Mouse (Mus musculus): ENCODE results near the gene Tmem117.

The Tmem117 gene

GRCm38 (mm10) chr15:94904672-94905407 is 275.8 kb downstream of the Tmem117 start:
- no peak for DNase-seq

GRCm38 (mm10) chr15:94921672-94922071 is 292.6 kb downstream of the Tmem117 start:
- DNase-seq, result no peak

DNA sequence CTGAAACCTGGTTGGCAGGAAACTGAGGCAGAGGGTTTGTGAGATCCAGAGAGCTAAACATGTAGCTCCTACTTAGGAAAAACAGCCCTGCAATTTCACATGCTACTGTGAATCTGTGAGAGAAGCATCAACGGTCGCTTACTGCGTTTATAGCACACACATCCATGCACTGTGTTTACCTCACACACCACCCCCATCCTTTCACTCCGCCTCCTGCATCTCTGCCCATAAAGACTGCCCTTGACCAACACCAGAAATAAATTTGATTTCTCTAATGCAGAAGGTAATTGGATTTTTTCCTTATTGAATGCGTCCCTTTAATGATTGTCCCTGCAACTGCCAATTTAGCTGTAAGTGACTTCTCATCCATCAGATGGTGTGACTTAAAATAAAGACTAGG is 299.0 kb downstream of the Tmem117 start:
- DNase-seq, result no peak

DNA sequence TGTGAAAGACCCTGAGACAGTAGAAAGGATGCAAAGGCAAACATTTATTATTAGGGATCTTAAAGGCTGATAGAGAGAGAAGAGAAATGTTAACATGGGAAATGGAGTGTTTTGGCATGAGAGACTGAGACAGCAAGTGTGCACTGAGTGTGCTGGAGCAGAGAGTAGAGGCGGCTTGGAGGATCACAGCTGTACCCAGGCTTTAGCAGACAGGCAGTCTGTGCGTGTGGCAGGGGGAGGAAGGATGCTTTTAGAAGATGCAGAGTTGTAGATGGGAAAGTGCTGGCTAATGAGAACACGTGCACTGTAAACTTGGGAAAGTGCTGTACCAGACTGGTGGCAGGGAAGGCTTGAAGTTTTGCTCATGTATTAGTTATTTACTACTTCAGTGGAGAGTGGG is 301.7 kb downstream of the Tmem117 start:
- no peak for DNase-seq

GRCm38 (mm10) chr15:94933044-94933443 is 304.0 kb downstream of the Tmem117 start:
- DNase-seq, result no peak

DNA sequence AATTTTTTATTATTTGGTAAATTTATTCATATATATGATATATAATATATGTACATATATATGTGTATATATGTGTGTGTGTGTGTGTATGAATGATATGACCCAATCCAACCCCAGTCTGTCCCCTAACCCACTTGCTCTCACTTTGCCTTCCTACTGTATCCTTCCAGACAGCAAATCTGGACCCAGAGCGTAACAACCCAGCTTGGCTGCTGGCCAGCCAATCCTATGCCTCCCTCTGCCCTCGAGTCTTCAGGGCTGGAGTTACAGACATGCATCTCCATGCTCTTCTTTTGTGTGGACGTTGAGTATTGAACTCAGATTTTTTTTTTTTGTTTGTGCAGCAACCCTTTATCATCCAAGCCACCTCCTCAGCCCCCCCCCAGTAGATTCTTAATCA is 304.4 kb downstream of the Tmem117 start:
- no peak for DNase-seq

- no peak for DNase-seq
Measured at GRCm38 (mm10) chr15:94941954-94942353, 312.9 kb downstream of the Tmem117 start.

DNA sequence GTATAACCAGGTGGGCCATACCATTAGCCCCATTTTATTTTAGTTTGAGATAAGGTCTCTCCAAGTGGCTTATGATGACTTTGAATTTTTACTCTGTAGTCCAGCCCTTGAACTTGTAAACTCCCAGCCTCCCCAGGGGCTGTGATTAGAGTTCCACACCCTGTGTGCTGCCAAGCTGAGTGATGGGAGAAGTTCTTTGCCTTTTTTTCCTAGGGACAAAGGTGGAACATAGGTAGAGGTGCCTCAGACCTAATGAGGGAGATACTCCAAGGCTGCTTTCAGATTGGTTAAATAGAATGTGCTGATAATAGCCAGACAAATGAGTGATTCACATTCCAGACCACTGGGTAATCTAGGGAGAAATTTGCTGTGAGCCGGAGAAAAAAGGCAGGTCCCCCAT is 313.4 kb downstream of the Tmem117 start:
- no peak for DNase-seq

DNA sequence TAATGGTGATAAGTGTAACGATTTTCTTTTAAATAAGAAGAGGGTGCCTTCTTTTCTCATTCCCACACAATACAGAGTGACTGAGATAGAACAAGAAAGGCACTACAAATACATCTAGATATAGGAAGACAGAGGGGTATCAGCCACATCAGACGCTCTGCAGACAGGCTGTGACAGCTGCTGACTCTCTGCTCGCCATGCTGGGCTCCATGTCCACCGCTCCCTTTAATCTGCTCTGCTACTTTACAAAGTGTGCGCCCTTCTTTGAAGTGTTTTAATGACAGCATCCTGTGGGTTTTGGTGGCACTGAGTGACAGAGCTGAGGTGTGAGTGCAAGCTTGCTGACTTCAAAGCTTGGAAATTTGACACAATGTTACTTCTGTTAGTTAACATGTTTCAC is 314.9 kb downstream of the Tmem117 start:
- no peak for DNase-seq

DNA sequence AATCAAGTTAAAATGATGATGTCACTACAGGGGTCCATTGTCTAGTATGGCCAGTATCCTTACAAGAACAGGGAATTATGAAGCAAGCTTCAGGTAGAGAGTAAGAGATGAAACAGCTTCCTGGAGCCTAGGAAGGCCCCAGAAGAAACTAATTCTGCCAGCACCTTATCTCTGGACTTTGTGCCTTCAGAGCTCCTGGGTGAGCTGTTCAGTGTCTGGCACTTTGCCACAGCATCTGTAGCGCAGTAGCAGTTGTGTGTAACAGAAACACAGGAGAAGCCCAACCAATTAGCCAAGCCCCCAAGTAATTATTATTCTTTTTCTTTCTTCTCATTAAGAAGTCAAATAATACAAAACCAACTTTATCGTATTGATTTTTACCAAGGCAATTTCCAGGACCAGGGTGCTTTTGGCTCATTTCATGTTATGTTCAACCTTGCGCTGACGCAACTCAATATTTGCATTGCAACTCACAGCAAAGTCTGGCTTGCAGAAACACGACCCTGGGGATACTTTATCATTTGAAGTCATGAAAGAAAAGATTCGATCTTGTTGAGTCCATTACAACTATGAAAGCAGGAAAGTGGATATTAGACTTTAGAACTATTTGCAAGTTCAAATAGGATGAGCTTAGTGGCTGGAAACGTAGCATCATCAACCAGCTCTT is 322.5 kb downstream of the Tmem117 start:
- DNase-seq, result no peak

DNA sequence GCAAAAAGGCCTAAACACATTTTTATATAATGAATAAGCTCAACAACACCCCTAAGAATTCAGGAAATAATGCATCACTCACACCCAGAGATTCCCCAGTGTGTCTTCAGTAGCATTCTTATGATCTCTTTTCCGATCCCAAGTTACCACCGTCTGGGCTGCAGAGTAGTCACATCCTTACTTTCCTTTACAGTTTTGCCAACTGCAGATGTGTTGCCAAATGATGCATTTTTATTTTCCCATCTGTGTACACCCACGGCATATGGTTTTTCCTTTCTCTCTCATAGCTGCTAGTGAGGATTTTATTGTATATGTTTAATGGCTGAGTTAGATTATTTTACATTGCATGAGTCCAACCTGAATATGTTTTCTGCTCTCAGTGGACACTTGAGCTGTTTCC is 327.7 kb downstream of the Tmem117 start:
- no peak for DNase-seq

GRCm38 (mm10) chr15:94957202-94957601 is 328.2 kb downstream of the Tmem117 start:
- DNase-seq, result no peak

- DNase-seq, result no peak
Measured at GRCm38 (mm10) chr15:94967004-94967403, 338.0 kb downstream of the Tmem117 start.

- no peak for DNase-seq
Measured at GRCm38 (mm10) chr15:94968403-94969180, 339.6 kb downstream of the Tmem117 start.

DNA sequence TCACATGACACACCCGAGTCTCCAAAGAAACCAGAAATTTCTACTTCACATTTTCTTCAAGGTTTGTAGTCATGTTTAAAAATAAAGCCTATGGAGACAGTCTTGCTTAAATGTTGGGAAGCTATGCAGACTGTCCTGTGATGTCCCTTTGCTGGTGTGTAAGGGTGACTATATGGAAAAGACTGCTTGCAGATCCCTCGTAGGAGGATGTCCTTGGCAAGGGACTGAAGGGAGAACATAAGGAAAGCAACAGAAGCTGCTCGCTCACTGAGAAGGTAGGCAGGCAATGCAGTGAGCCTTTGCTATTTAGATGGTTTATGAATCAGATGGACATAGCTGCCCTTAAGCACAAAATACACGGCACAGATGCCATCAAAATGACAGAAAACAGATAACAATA is 352.8 kb downstream of the Tmem117 start:
- DNase-seq, result no peak

DNA sequence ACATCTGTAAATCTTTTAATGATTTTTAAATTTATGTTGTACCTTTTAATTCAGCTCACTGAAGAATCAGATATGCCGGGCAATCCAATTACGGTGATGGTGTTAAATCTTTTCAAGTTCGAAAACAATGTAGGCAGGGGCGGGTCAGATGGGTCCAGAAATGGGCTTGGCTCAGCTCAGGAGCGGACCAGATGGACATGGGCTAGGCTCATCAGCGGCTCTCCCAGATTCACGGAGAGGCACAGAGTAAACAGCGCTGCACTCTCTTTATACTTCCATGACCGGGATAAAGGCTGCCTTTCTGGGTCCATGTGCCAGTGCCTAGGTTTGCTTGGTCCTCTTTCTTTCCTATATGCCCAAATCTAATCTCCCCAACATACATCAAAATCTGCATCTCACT is 366.3 kb downstream of the Tmem117 start:
- peak; percentile 52 for DNase-seq

DNA sequence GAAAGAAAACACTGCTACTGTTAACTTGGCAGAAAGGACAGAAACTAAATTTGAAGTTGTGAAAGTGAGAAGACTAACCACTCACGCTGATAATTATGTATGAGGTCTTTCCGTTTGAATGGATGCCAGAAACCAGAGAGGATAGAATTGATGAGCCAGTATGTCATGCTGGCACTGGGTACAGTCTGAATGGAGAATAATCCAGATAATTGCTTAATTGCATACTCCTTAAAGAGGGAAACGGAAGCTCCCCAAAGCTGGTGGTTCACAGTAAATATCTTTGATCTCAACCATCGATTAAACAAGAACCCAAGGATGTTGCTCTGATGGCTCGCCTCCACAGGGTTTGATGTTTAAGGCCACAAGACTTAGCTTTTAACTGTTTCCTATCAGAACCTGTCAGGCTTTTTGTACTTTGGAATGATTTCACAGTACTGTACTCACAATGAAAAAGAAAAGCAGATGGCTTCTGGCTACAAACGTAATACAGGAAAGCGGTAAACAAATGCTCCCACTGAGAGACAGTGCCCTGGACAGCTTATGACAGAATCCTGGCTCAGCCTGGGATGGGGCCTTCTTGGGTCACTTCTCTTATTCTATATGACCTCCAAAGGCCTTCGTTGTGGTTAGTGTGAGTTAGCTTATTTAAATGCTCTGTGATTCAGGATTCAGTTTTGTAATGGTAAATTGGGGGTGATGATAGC is 376.2 kb downstream of the Tmem117 start:
- DNase-seq, result peak; percentile 56

DNA sequence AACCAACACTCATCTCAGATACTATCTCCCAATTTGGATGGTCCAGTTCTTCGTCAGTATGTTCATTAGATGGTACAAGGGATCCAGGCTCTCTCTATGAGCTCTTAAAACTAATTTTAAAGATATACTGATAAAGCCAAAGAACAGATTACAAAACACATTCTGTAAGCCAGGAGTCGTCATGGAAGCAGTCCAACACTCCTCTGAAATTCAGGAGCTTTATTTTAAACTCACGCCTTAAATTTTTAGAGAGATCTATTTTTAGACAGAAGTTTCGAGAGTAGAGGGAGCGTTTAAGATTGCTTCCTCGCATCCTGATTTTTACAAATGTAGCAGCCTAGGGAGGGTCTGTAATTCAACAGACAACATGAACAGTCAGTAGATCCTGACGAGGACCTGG is 393.2 kb downstream of the Tmem117 start:
- no peak for DNase-seq

DNA sequence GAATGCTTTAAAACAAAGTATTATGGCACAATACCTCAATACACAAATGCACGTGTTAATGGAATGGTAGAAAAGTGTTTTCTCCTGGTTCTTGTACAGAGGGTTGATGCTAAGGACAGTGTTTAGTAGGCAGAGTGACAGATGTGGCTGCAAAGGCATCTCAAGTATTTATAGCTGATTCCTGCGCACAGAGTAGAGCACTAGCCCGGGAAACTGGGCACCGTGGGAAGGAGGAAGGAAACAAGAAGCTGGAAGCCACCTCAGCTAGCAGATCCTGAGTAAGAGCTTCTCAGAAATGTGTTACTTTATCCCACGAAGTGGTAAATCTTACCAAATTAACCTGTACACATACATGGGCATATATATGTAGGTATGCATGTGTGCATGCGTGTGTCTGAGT is 395.4 kb downstream of the Tmem117 start:
- DNase-seq, result no peak

DNA sequence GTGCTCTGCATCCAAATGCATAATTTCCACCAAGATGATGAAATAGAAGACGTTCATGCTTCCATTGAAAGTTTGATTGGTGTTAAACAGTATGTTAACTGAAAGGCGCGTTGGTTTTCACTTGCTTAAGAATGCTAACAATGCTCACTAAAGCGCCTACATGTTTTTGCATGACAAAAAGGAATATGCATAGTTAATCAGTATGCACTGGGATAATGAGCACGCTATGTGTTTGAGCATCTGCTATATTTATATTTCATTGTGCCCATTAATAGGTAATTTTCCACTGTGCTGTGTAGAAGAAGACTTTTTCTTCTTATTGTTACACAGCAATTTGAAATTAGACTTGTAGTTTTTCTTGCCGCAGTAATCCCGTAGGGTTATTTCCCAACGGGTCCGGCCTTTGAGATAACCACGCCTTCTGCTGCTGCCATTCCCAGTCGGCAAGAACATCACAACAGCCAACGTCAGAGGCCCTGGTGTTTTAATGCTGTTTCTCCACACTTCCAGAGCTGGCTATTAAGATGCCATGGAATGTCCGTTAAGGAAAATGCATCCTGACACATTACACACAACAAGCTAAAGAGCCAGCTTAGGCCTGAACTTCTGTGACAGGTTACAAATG is 399.9 kb downstream of the Tmem117 start:
- DNase-seq, result no peak

- DNase-seq, result no peak
Measured at GRCm38 (mm10) chr15:95029487-95029875, 400.4 kb downstream of the Tmem117 start.

DNA sequence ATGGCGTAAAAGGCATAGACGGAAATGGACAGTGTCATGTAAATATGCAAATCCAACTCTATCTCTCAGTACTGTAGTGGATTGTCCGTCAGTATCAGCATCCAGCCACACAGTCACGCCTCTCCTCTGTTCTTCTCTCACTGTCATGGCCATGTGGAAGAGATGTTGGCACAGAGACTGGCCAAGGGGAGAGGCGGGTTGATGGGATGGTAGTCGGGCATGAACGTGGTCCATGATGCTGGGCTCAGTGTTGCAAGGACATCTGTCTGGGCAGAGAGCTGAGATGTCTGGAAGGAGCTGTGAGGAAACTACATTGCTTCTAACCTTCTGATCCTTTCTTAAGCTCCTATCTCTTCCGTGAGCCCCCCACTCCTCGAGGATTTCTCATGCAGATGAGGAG is 413.4 kb downstream of the Tmem117 start:
- DNase-seq, result no peak

- DNase-seq, result peak; percentile 94
Measured at GRCm38 (mm10) chr15:95044011-95044410, 415.0 kb downstream of the Tmem117 start.
